Mouse (Mus musculus): ENCODE results near the gene Rhof.

The Rhof gene

GRCm38 (mm10) chr5:123109452-123110203, 22.9 kb downstream of the Rhof start:
- DNase-seq (ENCODE audit: low spot score) = no peak

GRCm38 (mm10) chr5:123104769-123105168, 27.7 kb downstream of the Rhof start:
- no peak for DNase-seq (ENCODE audit: low spot score)

GRCm38 (mm10) chr5:123103556-123103955, 28.9 kb downstream of the Rhof start:
- no peak for DNase-seq (ENCODE audit: low spot score)

GRCm38 (mm10) chr5:123102376-123102775, 30.1 kb downstream of the Rhof start:
- DNase-seq (ENCODE audit: low spot score) = no peak

GRCm38 (mm10) chr5:123098487-123098886, 34.0 kb downstream of the Rhof start:
- no peak for DNase-seq (ENCODE audit: low spot score)

- no peak for DNase-seq (ENCODE audit: low spot score)
Measured at GRCm38 (mm10) chr5:123096299-123096698, 36.2 kb downstream of the Rhof start.

- no peak for DNase-seq (ENCODE audit: low spot score)
Measured at GRCm38 (mm10) chr5:123094238-123094991, 38.1 kb downstream of the Rhof start.

- no peak for DNase-seq (ENCODE audit: low spot score)
Measured at GRCm38 (mm10) chr5:123093077-123093633, 39.3 kb downstream of the Rhof start.

- DNase-seq (ENCODE audit: low spot score) = peak; percentile 56
Measured at GRCm38 (mm10) chr5:123090560-123091306, 41.8 kb downstream of the Rhof start.

GRCm38 (mm10) chr5:123088784-123089183, 43.7 kb downstream of the Rhof start:
- no peak for DNase-seq (ENCODE audit: low spot score)

- no peak for DNase-seq (ENCODE audit: low spot score)
Measured at GRCm38 (mm10) chr5:123086501-123086900, 46.0 kb downstream of the Rhof start.

GRCm38 (mm10) chr5:123083340-123084050, 49.0 kb downstream of the Rhof start:
- DNase-seq (ENCODE audit: low spot score) = peak; percentile 50

GRCm38 (mm10) chr5:123080510-123080909, 52.0 kb downstream of the Rhof start:
- DNase-seq (ENCODE audit: low spot score) = no peak

GRCm38 (mm10) chr5:123080041-123080440, 52.5 kb downstream of the Rhof start:
- DNase-seq (ENCODE audit: low spot score) = no peak

GRCm38 (mm10) chr5:123079568-123079967, 52.9 kb downstream of the Rhof start:
- no peak for DNase-seq (ENCODE audit: low spot score)

GRCm38 (mm10) chr5:123076419-123077281, 55.8 kb downstream of the Rhof start:
- DNase-seq (ENCODE audit: low spot score) = no peak

GRCm38 (mm10) chr5:123075576-123076418, 56.7 kb downstream of the Rhof start:
- DNase-seq (ENCODE audit: low spot score) = peak; percentile 90

- DNase-seq (ENCODE audit: low spot score) = no peak
Measured at GRCm38 (mm10) chr5:123068714-123069113, 63.8 kb downstream of the Rhof start.

- no peak for DNase-seq (ENCODE audit: low spot score)
Measured at GRCm38 (mm10) chr5:123068115-123068514, 64.4 kb downstream of the Rhof start, which contains the start of gene Tmem120b. Tmem120b (plus strand) TSS chr5:123068415.
